Mouse (Mus musculus) liver, embryonic 13.5 days (tissue): ENCODE measurements around the gene Lrrc20. TPM values are rescaled to one million over a fixed set of nuclear protein-coding genes. Genes with fewer than 3 reads are reported as not detected.

Experiments
- ATAC-seq: fragments of 200-750 bp; cut with Nextera tagmentation; 2 replicates; pipeline ENCODE4 v1.8.0; 2017; ENCODE audit warnings: low read depth, mild to moderate bottlenecking, moderate number of reproducible peaks, moderate library complexity
- DNase-seq: peaks from one replicate; pipeline ENCODE4 v3.0.0; 2022
- H3K27ac ChIP-seq: fragments of 300-500 bp; sonication (generic); 2 replicates; pipeline ENCODE4 v1.5.1; 2015; ENCODE audit warnings: moderate library complexity, mild to moderate bottlenecking, inconsistent platforms
- H3K27me3 ChIP-seq: fragments of 300-500 bp; sonication (generic); 2 replicates; pipeline ENCODE4 v1.6.1; 2015; ENCODE audit warnings: mild to moderate bottlenecking, inconsistent platforms
- H3K36me3 ChIP-seq: fragments of 300-500 bp; sonication (generic); 2 replicates; pipeline ENCODE4 v1.6.1; 2015; ENCODE audit warnings: mild to moderate bottlenecking, inconsistent platforms
- H3K4me1 ChIP-seq: fragments of 300-500 bp; sonication (generic); replicated peaks from 2 replicates; pipeline ENCODE4 v1.6.1; 2015; ENCODE audit warnings: inconsistent platforms
- H3K4me2 ChIP-seq: fragments of 300-500 bp; sonication (generic); 2 replicates; pipeline ENCODE4 v1.6.1; 2015; ENCODE audit warnings: inconsistent platforms, mild to moderate bottlenecking, moderate library complexity
- H3K4me3 ChIP-seq: fragments of 300-500 bp; sonication (generic); replicated peaks from 2 replicates; pipeline ENCODE4 v1.5.1; 2015; ENCODE audit warnings: mild to moderate bottlenecking, inconsistent platforms
- H3K9ac ChIP-seq: fragments of 300-500 bp; sonication (generic); 2 replicates; pipeline ENCODE4 v1.6.1; 2015; ENCODE audit warnings: mild to moderate bottlenecking, inconsistent platforms
- H3K9me3 ChIP-seq: fragments of 300-500 bp; sonication (generic); replicated peaks from 2 replicates; pipeline ENCODE4 v1.6.1; 2016; ENCODE audit warnings: inconsistent platforms
- WGBS: fragments of 180-500 bp; shearing (Covaris S2); methylation state at CpG from one replicate; pipeline ENCODE4 v1.1.7; 2015; ENCODE audit not compliant: insufficient replicate concordance; 5-methylcytosine and 5-hydroxymethylcytosine counted together
- polyA plus RNA-seq: library from polyadenylated mRNA; unstranded; fragments of >200 nt; fragmentation: Nextera tagmentation; extraction: Ambion mirVana; gene quantifications from 2 replicates; pipeline ENCODE4 v1.2.1, GENCODE M21; 2015

Gene Lrrc20
- polyA plus RNA-seq, 1 experiment from 2014 or later: 7.8 TPM

DNA sequence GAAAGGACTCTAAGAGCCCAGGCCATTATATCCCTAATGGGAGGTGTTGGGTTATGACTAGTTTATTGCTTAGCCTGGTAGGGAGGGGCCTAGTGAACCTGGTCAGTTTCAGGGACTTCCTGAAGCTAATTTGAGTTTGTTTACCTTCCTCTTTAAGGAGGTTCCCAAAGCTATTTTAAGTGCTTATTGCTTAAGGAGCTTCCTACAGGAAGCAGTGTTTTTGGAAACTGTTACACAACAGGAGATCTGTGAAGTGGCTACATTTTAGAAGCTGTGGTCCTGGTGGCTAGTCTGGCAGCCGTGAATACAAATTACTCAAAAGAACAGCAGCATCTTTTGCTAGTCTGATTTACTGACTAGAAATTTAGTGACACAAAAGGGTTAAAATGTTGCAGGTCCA is 1.3 kb upstream of the Lrrc20 start:
- Histone ChIP-seq H3K9ac (no peak overlapping the region), H3K27me3 (no peaks in the 10 kb centered on the region), H3K9me3 (no peaks in the 10 kb centered on the region), H3K4me1 (peaks cover 33% of the 10 kb centered on the region), H3K36me3 (no peaks in the 10 kb centered on the region), H3K4me3 (no peak overlapping the region), H3K27ac (no peak overlapping the region), H3K4me2 (no peak overlapping the region)
- 34% methylated on average over 1 of the region's 1 CpGs for WGBS
- DNase-seq: no peak
- ATAC-seq: no peak

DNA sequence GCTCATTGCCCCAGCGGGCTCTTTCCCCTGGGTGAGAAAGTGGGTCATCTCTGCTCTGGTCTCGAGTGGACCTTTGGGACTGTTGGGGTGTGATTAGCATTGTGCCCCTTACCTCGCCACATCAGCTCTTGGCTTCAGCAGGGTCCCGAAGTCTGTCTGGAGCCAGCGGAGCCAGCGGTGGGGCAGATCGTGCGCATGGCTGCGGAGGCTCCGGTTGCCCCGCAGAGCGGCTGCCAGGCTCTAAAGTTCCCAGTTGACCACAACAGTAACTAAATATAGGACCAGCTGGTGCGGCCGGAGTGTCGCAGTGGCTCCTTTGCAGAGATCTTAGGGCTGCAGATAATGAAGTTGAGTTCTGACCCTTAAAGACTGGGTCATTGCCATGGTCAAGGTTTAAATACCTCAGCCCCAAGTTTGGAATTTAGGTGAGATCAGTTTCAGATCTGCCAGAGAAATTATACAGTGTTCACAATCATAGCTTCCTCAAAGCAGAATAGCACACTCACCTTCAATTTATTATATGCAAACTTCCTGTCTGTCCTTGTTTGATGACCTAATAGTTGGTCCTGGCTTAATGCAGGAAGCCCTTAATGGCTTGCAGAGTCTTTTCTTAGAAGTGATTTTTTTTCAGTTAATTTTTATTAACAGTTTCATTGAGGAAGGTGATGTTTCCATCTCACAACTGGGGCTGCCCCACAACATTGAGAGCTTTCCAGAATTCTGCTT is 1.0 kb downstream of the Lrrc20 start:
- 6% methylated on average over 15 of the region's 15 CpGs for WGBS
- ATAC-seq (no peak), DNase-seq (no peak)
- Histone ChIP-seq H3K9ac (peak overlapping the region; percentile 90), H3K9me3 (no peaks in the 10 kb centered on the region), H3K27me3 (no peaks in the 10 kb centered on the region), H3K4me3 (peak overlapping the region; percentile 82), H3K4me2 (peak overlapping the region; percentile 99), H3K27ac (peak overlapping the region; percentile 95), H3K4me1 (peaks cover 38% of the 10 kb centered on the region), H3K36me3 (no peaks in the 10 kb centered on the region)

DNA sequence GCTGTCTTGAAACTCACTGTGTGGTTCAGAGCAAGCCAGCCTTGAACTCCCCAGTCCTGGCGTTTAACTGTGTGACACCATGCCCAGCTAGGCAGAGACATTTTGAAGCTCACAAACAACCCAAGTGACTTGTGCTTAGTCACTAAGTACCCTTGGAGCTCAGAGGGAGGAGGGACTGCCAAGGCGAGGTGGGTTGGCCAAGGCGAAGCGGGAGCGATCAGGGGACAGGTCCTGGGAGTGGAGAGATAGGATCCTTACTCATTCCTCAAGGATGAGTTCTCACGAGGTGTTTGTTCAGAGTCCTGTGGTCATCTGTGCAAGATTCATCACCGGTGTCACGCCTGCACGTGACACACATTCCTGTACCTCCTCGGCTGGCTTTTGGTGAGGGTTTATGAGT is 3.9 kb downstream of the Lrrc20 start:
- H3K4me2 ChIP-seq: no peak overlapping the region
- no peaks in the 10 kb centered on the region for H3K36me3 ChIP-seq
- H3K9ac ChIP-seq: no peak overlapping the region
- H3K4me3 ChIP-seq: no peak overlapping the region
- H3K27me3 ChIP-seq: no peaks in the 10 kb centered on the region
- H3K27ac ChIP-seq: no peak overlapping the region
- DNase-seq (no peak), ATAC-seq (no peak)
- H3K9me3 ChIP-seq: no peaks in the 10 kb centered on the region
- 88% methylated on average over 10 of the region's 10 CpGs for WGBS
- peaks cover 44% of the 10 kb centered on the region for H3K4me1 ChIP-seq

DNA sequence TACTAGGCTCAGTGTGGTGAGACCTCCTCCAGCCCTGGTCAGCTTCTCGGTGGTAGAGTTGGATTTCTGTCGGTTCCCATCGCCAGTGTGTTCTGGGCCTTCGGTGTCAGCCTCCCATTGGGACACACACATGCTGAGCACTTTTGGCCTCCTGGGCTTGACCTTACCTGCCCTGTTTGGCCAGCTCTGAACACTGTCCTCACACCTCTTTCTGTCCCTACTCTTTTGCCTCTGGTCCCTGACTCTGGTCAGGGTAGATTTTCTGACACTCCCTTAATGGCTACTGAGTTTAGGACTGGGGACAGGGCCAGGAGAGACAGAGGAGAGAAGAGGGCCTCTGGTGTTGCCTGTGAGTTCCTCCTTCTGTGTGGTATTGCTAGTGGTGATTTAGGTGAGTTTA is 4.3 kb downstream of the Lrrc20 start:
- no peak overlapping the region for H3K4me3 ChIP-seq
- 82% methylated on average over 4 of the region's 4 CpGs for WGBS
- ATAC-seq (no peak), DNase-seq (no peak)
- H3K4me1 ChIP-seq: peaks cover 44% of the 10 kb centered on the region
- no peaks in the 10 kb centered on the region for H3K36me3 ChIP-seq
- H3K27ac ChIP-seq: 0 out of 2 replicates have a peak overlapping the region, but pooled peaks have one; percentile 4
- no peaks in the 10 kb centered on the region for H3K9me3 ChIP-seq
- no peak overlapping the region for H3K4me2 ChIP-seq
- no peaks in the 10 kb centered on the region for H3K27me3 ChIP-seq
- H3K9ac ChIP-seq: no peak overlapping the region

DNA sequence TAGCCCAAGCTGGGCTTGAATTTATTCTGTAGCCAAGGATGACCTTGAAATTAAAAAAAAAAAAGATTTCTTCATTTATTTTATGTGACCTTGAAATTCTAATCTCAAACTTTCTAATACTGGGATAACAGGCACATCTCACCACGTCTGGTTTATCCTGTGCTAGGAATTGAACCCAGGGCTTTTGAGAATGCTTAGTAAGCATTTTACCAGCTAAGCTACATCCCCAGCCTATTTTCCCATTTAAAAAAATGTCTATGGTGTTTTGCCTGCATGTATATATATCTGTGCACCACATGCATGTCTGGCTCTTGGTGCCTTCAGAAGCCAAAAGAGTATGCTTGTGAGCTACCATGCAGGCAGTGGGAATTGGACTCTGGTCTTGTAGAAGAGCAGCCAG is 4.9 kb downstream of the Lrrc20 start:
- WGBS: 33% methylated on average over 1 of the region's 1 CpGs
- Histone ChIP-seq H3K27ac (no peak overlapping the region), H3K4me3 (no peak overlapping the region), H3K9me3 (no peaks in the 10 kb centered on the region), H3K36me3 (no peaks in the 10 kb centered on the region), H3K27me3 (no peaks in the 10 kb centered on the region), H3K4me2 (no peak overlapping the region), H3K4me1 (peaks cover 45% of the 10 kb centered on the region), H3K9ac (no peak overlapping the region)
- DNase-seq (no peak), ATAC-seq (no peak)

DNA sequence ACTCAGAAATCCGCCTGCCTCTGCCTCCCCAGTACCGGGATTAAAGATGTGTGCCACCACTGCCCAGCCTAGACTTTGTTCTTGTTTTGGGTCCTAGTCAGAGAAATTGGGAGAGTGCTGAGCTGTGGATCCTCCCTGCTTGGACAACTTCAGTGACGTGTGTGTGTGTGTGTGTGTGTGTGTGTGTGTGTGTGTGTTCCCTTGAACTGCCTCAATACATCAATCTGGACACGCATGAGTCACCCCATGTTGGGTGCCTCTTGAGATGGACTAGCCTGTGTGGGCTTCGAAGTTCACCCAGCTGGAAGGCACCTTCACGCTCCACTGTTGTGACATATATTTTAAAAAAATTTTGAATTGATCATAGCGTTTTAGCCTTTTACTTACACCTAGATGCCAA is 7.2 kb downstream of the Lrrc20 start:
- H3K4me3 ChIP-seq: no peak overlapping the region
- DNase-seq: no peak
- H3K9ac ChIP-seq: no peak overlapping the region
- peaks cover 41% of the 10 kb centered on the region for H3K4me1 ChIP-seq
- H3K36me3 ChIP-seq: no peaks in the 10 kb centered on the region
- 82% methylated on average over 7 of the region's 7 CpGs for WGBS
- no peak overlapping the region for H3K27ac ChIP-seq
- H3K4me2 ChIP-seq: no peak overlapping the region
- no peaks in the 10 kb centered on the region for H3K27me3 ChIP-seq
- H3K9me3 ChIP-seq: no peaks in the 10 kb centered on the region
- ATAC-seq: no peak

DNA sequence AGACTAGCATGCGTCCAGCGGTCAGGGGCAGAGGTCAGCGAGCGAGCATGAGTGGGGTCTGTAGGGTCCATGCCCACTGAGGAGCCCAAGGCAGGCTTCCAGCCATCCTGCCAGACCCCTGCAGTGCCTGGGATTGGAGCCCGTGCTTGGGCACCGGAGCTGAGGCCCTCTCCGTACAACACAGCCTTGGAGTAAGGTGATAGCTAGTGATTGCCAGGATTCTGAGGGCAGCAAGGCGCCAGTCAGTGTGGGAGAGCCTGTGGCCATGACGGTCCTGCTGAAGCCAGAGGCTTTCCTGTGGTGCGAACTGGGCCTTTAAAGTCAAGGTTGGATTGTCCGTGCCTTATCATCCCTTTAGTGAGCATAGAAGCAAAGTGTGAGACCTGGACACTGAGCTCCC is 9.2 kb downstream of the Lrrc20 start:
- no peak for ATAC-seq
- Histone ChIP-seq H3K9me3 (no peaks in the 10 kb centered on the region), H3K36me3 (no peaks in the 10 kb centered on the region), H3K9ac (no peak overlapping the region), H3K27me3 (no peaks in the 10 kb centered on the region), H3K4me1 (peaks cover 54% of the 10 kb centered on the region), H3K27ac (no peak overlapping the region), H3K4me2 (no peak overlapping the region), H3K4me3 (no peak overlapping the region)
- DNase-seq: no peak
- 73% methylated on average over 11 of the region's 11 CpGs for WGBS

DNA sequence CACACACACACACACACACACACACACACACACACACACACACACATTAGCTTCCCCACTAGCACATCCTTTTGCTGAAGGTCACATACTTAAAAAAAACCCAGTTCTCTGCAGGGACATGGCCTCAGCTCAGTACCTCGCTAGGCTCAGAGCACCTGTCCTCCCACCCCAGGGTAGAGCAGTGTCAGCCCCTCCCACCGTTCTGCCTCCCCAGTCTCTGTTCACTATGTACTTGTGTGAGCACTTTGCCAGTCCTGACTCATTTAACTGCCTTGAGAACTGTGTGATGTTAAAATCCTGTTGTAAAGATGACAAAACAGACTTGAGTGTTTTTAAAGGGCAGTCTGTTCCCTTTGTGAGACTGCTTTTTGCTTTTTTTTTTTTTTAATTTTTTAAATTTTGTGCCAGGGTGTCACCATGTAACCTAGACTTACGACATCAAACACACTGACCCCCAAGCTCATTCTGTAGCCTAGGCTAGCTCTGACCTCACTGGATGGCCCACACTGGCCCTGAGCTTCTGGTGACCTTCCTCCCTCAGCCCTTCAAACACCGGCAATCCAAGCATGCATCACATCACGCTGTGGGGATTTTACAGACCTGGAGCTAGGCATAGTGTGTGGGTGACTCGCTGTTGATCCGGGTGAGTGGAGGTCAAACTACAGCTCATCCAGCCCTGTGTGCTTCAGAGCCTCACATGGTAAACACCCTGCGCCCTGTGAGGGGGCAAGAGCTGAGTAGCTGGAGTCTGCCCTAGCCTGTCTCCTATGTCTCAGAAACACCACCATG is 11.1 kb downstream of the Lrrc20 start:
- no peaks in the 10 kb centered on the region for H3K27me3 ChIP-seq
- ATAC-seq (no peak), DNase-seq (no peak)
- no peak overlapping the region for H3K9ac ChIP-seq
- H3K4me2 ChIP-seq: no peak overlapping the region
- H3K27ac ChIP-seq: no peak overlapping the region
- H3K4me1 ChIP-seq: peaks cover 67% of the 10 kb centered on the region
- no peak overlapping the region for H3K4me3 ChIP-seq
- no peaks in the 10 kb centered on the region for H3K9me3 ChIP-seq
- H3K36me3 ChIP-seq: no peaks in the 10 kb centered on the region
- 78% methylated on average over 8 of the region's 8 CpGs for WGBS

DNA sequence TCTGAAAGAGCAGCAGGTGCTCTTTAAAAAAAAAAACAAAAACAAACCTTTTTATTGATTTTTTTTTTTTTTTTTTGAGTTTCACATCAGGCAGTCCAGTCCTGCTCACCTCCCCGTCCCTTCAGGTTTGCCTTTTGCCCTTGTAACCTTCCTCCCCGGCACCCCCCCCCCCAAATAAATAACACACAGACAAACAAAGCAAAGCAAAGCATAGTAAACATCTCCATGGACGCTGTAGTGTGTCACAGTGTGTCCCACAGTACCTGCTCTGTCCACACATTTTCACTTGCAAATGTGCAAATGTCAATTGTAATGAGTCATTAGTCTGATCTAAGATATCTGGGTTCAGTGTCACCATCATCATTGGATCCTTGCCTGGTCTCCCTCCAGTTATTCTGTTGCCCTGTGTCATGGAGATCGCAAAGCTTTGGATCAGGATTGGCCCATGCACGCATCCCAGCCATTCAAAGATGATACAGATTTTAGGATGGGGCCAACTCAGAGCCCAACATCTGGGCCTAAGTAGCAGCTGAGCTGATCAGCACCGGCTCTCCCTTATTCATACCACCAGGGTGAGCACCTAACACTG is 13.0 kb downstream of the Lrrc20 start:
- Histone ChIP-seq H3K4me3 (no peak overlapping the region), H3K27ac (peak overlapping the region; percentile 9), H3K9me3 (no peaks in the 10 kb centered on the region), H3K9ac (no peak overlapping the region), H3K4me2 (no peak overlapping the region), H3K4me1 (peaks cover 76% of the 10 kb centered on the region), H3K36me3 (no peaks in the 10 kb centered on the region), H3K27me3 (no peaks in the 10 kb centered on the region)
- WGBS: 74% methylated on average over 6 of the region's 6 CpGs
- ATAC-seq (no peak), DNase-seq (no peak)

DNA sequence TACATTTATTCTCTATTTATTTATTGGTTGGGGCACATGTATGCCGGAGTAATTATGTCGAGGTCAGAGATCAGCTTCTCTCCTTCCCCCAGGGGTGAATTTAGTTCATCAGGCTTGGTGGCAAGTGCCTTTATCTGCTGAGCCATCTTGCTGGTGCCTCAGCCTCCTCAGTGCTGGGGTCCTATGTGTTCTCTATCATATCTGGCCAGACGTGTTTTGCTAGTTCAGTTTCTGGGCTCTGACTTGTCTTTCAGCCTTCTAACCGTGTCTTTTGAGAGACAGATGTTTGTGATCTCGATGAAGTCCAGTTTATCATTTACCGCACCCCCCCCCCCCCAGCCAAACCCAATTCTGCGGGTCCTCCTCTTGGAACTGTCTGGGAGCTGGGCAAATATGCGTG is 16.0 kb downstream of the Lrrc20 start:
- Histone ChIP-seq H3K4me1 (peaks cover 72% of the 10 kb centered on the region), H3K9ac (peak overlapping the region; percentile 42)
- WGBS: 10% methylated on average over 8 of the region's 8 CpGs

DNA sequence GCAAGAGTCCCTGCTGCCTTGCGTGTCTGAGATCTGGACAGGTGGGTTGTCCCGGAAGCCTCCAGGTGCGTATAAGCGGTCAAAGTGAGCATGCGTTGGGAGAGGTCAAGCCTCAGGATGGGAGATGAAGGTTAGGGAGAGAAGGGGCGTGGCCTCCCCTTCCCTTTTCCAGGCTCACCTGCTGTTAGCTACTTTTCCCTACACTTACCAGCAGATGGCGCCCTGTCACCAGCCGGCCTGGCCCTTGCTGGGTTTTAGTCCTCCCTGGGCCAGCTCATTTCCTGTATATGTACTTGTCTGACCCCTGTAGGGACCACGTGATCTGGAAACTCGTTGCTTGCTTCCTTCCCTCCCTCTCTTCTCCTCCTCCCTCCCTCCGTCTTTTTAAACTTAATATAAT is 16.4 kb downstream of the Lrrc20 start:
- Histone ChIP-seq H3K9me3 (no peaks in the 10 kb centered on the region), H3K9ac (peak overlapping the region; percentile 42), H3K36me3 (no peaks in the 10 kb centered on the region), H3K27me3 (no peaks in the 10 kb centered on the region), H3K4me3 (peak overlapping the region; percentile 40), H3K27ac (peak overlapping the region; percentile 88), H3K4me2 (peak overlapping the region; percentile 69), H3K4me1 (peaks cover 69% of the 10 kb centered on the region)
- DNase-seq: peak; percentile 81
- 6% methylated on average over 11 of the region's 11 CpGs for WGBS
- peak; percentile 80 for ATAC-seq

More for the DNA sequence above, 16.0 kb downstream of the Lrrc20 start:
- Histone ChIP-seq H3K27me3 (no peaks in the 10 kb centered on the region), H3K4me3 (peak overlapping the region; percentile 40), H3K36me3 (no peaks in the 10 kb centered on the region), H3K27ac (peak overlapping the region; percentile 88), H3K9me3 (no peaks in the 10 kb centered on the region), H3K4me2 (peak overlapping the region; percentile 69)
- peak; percentile 88 for ATAC-seq
- DNase-seq: peak; percentile 76
